Mouse (Mus musculus) bone marrow macrophage, adult 2 months (primary cell): ENCODE measurements around the gene 4930402H24Rik.

Experiments
- CTCF ChIP-seq: IDR thresholded peaks from 2 replicates; pipeline ENCODE4 v1.5.1; 2012; ENCODE audit warnings: low read depth, mild to moderate bottlenecking, low read length, moderate library complexity
- POLR2A ChIP-seq: IDR thresholded peaks from 2 replicates; pipeline ENCODE4 v1.6.1; 2012; ENCODE audit warnings: mild to moderate bottlenecking, low read depth, low read length, borderline replicate concordance

GRCm38 (mm10) chr2:130828668-130829067 lies 77.5 kb downstream of the 4930402H24Rik start:
- TF ChIP-seq POLR2A (no peak), CTCF (no peak)
